Mouse (Mus musculus) lung, adult 2 months (tissue): ENCODE results near the gene Gorasp1.
A peak's percentile ranks its signal among the peaks of the same experiment; 100 is the strongest.

ENCODE experiments used
- CTCF ChIP-seq: fragments of 200-500 bp; IDR thresholded peaks from 2 replicates; pipeline ENCODE4 v1.5.1; 2011; ENCODE audit warnings: mild to moderate bottlenecking, low read length, control low read depth; ENCODE audit not compliant: insufficient read depth
- POLR2A ChIP-seq: fragments of 200-500 bp; IDR thresholded peaks from 2 replicates; pipeline ENCODE4 v1.6.1; 2011; ENCODE audit warnings: low read depth, mild to moderate bottlenecking, control low read depth, low read length, borderline replicate concordance; ENCODE audit errors: extremely low read depth

- TF ChIP-seq POLR2A (peak; percentile 43; the same call in 1 of the 2 replicates), CTCF (no peak)
Observed at GRCm38 (mm10) chr9:119925120-119925657, 12.2 kb downstream of the Gorasp1 start.
